Mouse (Mus musculus) hindbrain, embryonic 11.5 days (tissue): ENCODE measurements at regions not wholly inside any gene's neighbourhood (a gene's known extent, or its start where the extent isn't known, plus 50 kb on each side); places are given as distances from the start of the nearest gene placed in this dataset.

Experiments
- ATAC-seq: fragments of 200-750 bp; cut with Nextera tagmentation; 2 replicates; pipeline ENCODE4 v1.8.0; 2017; ENCODE audit warnings: mild to moderate bottlenecking, moderate TSS enrichment, moderate library complexity; ENCODE audit not compliant: low FRiP score
- DNase-seq: peaks from one replicate; pipeline ENCODE4 v3.0.0-alpha.2; 2015; ENCODE audit warnings: low spot score
- H3K27ac ChIP-seq: fragments of 300-500 bp; sonication (generic); 2 replicates; pipeline ENCODE4 v1.5.1; 2014; ENCODE audit warnings: mild to moderate bottlenecking, low read depth, low read length
- H3K27me3 ChIP-seq: fragments of 300-500 bp; sonication (generic); 2 replicates; pipeline ENCODE4 v1.6.1; 2014; ENCODE audit warnings: mild to moderate bottlenecking, low read length, moderate library complexity, mixed read lengths; ENCODE audit not compliant: control insufficient read depth, insufficient read depth
- H3K36me3 ChIP-seq: fragments of 300-500 bp; sonication (generic); 2 replicates; pipeline ENCODE4 v1.6.1; 2014; ENCODE audit warnings: mild to moderate bottlenecking, low read length, moderate library complexity, mixed read lengths; ENCODE audit not compliant: control insufficient read depth, insufficient read depth
- H3K4me1 ChIP-seq: fragments of 300-500 bp; sonication (generic); replicated peaks from 2 replicates; pipeline ENCODE4 v1.6.1; 2014; ENCODE audit warnings: low read length, mixed read lengths; ENCODE audit not compliant: control insufficient read depth, insufficient read depth
- H3K4me2 ChIP-seq: fragments of 300-500 bp; sonication (generic); replicated peaks from 2 replicates; pipeline ENCODE4 v1.6.1; 2014; ENCODE audit warnings: mild to moderate bottlenecking, low read depth, low read length
- H3K4me3 ChIP-seq: fragments of 300-500 bp; sonication (generic); 2 replicates; pipeline ENCODE4 v1.5.1; 2014; ENCODE audit warnings: low read depth, low read length
- H3K9ac ChIP-seq: fragments of 300-500 bp; sonication (generic); 2 replicates; pipeline ENCODE4 v1.6.1; 2014; ENCODE audit warnings: low read depth, low read length
- H3K9me3 ChIP-seq: fragments of 300-500 bp; sonication (generic); 2 replicates; pipeline ENCODE4 v1.6.1; 2016; ENCODE audit warnings: low read length; ENCODE audit not compliant: control insufficient read depth
- WGBS: fragments of 180-500 bp; shearing (Covaris S2); extraction: QIAGEN DNeasy Blood & Tissue Kit; methylation state at CpG from one replicate; pipeline ENCODE4 v1.1.7; 2014; 5-methylcytosine and 5-hydroxymethylcytosine counted together

DNA sequence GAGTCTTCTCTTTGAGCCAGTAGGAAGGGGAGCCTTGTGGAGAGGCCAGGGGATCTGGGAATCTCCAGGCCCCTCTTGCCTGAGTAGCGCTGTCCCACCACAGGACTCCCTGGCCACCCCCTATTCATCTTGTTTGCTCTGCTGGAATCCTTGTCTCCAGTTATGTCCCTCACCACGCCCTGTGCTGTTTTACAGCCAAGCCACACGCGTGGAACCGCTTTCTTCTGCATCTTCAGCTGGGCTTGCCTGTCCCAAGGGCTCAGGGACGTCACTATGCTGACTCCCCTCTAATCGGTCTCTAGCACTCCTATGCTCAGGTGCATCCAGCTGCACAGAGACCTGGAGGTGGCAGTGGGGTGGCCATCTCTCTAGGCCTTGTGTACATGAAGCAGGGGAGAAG lies 151.3 kb downstream of the Pja1 start:
- Histone ChIP-seq H3K36me3 (no peaks in the 10 kb centered on the region), H3K4me1 (no peaks in the 10 kb centered on the region), H3K4me3 (no peak overlapping the region), H3K27me3 (no peaks in the 10 kb centered on the region; the same call in 1 of the 2 replicates), H3K27ac (no peak overlapping the region), H3K4me2 (no peak overlapping the region), H3K9me3 (no peaks in the 10 kb centered on the region), H3K9ac (no peak overlapping the region)
- no peak for ATAC-seq
- no peak for DNase-seq
- WGBS: 84% methylated on average over 7 of the region's 7 CpGs

DNA sequence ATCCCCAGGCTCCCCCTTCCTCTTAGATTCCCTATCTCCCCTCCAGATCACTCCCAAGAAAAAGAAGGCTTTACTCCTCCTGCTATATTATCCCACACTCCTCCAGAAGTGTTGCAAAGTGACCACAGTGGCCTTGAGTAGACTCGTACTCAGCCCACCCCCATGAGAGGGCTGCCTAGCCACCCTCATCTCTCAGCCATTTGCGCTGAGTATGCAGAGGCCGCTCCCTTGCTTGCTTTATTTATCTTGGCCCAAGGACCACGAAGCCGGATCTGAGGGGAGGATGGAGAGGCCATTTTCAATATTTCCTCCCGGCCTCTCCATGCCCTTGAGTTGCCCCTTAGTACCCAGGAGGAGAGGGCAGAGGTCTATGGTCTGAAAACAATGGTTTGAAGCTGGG lies 151.9 kb downstream of the Pja1 start:
- no peak overlapping the region for H3K27ac ChIP-seq
- DNase-seq: no peak
- no peak overlapping the region for H3K4me3 ChIP-seq
- no peaks in the 10 kb centered on the region; the same call in 1 of the 2 replicates for H3K27me3 ChIP-seq
- H3K9me3 ChIP-seq: no peaks in the 10 kb centered on the region
- ATAC-seq: no peak
- no peak overlapping the region for H3K4me2 ChIP-seq
- H3K36me3 ChIP-seq: no peaks in the 10 kb centered on the region
- no peaks in the 10 kb centered on the region for H3K4me1 ChIP-seq
- H3K9ac ChIP-seq: no peak overlapping the region
- WGBS: 72% methylated on average over 6 of the region's 6 CpGs

DNA sequence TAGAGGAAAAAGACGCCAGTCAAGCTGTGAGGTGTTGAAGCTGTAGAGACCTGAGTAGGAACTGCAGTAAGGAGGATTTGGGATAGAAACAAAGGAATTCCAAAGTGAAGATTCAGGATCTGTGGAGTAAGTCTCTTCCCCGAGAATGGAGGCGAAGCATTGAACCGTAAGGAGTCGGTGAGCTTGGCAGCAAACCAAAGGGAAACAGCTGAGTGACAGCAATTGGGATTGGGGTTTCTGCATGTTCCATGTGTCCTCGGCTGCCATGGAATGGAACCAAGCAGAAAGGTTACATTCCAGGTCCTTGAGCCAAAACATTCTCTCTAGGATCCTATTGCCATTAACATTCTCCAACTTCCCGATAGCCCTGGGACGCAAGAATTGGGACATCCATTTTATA lies 152.9 kb downstream of the Pja1 start:
- Histone ChIP-seq H3K9ac (no peak overlapping the region), H3K4me1 (no peaks in the 10 kb centered on the region), H3K9me3 (no peaks in the 10 kb centered on the region), H3K27me3 (no peaks in the 10 kb centered on the region; the same call in 1 of the 2 replicates), H3K4me2 (no peak overlapping the region), H3K27ac (no peak overlapping the region), H3K4me3 (no peak overlapping the region), H3K36me3 (no peaks in the 10 kb centered on the region)
- ATAC-seq: no peak
- WGBS: 92% methylated on average over 8 of the region's 8 CpGs
- no peak for DNase-seq

DNA sequence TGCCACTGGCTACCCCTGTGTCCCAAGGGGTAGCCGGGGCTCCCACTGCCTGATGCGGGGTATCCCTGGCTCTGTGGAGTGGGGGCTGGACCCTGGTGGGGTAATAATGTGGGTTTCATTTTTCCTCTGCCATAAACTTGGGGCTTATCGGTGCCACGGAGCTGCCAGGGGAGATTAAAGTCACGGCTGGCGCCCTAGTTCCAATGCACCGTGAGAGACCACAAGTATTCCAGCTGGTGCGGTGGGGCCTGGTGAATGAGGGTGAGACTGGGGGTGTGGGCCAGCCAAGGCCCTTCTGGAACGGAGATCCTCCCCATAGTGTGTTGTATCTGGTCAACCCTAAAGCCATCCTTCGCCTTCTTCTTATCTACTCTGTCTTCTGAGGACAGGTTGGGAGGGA lies 153.3 kb downstream of the Pja1 start:
- no peak overlapping the region for H3K9ac ChIP-seq
- 83% methylated on average over 10 of the region's 10 CpGs for WGBS
- H3K36me3 ChIP-seq: no peaks in the 10 kb centered on the region
- no peaks in the 10 kb centered on the region for H3K4me1 ChIP-seq
- H3K4me3 ChIP-seq: no peak overlapping the region
- H3K27me3 ChIP-seq: no peaks in the 10 kb centered on the region; the same call in 1 of the 2 replicates
- no peaks in the 10 kb centered on the region for H3K9me3 ChIP-seq
- no peak overlapping the region for H3K4me2 ChIP-seq
- no peak overlapping the region for H3K27ac ChIP-seq
- ATAC-seq (no peak), DNase-seq (no peak)

DNA sequence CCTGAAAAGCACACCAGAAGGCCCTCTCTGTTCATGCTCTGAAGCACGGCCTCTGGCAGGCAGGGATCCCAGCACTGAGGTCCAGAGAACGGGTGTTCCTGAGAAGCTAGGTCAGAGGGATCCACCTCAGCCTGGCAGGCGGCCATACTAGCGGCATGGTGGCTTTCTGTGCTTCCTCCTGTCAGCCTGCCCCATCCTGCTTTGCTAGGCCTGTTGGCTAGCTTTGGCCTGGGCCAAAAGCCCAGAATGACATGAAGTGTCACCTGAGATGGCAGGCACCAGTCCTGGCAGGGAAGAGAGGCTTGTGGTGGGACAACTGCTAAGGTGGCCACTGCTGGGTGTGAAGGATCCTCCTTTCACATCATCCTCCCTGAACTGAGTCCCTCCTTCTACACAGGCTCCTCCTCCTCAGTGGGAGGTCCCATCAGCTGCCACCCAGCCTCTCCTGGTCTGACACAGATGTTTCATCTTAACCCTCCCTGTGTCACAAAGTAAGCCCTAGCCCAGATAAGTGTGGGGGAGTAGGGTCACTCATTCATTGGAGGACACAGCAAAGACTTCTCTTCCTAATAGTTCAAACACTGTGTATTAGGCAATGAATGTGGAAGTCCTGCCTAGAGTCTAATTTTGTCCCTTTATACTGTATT lies 154.5 kb downstream of the Pja1 start:
- Histone ChIP-seq H3K9ac (no peak overlapping the region), H3K4me2 (no peak overlapping the region), H3K27me3 (no peaks in the 10 kb centered on the region; the same call in 1 of the 2 replicates), H3K27ac (no peak overlapping the region), H3K9me3 (no peaks in the 10 kb centered on the region), H3K36me3 (no peaks in the 10 kb centered on the region), H3K4me1 (no peaks in the 10 kb centered on the region), H3K4me3 (no peak overlapping the region)
- 80% methylated on average over 4 of the region's 4 CpGs for WGBS
- ATAC-seq (no peak), DNase-seq (no peak)

DNA sequence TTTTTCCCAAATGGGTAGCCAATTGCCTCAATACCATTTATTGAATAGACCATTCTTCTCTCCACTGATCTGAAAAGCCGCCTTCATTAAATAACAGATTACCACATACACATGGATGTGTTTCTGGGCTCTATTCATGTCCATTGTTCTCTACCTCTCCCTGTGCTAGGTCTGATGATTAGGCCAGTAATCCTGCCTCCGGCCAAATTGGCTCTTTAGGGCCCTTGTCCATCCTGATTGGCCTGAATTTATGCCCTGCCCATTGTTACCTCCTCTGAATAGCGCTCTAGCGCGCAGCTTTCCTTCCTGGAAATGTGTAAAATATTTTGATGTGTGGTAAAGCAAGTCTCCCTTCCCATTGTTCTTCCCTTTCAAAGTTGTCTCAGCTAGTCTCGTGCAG lies 163.2 kb downstream of the Efnb1 start:
- DNase-seq (no peak), ATAC-seq (no peak)
- Histone ChIP-seq H3K4me1 (no peaks in the 10 kb centered on the region), H3K27ac (no peak overlapping the region), H3K9me3 (no peaks in the 10 kb centered on the region), H3K36me3 (no peaks in the 10 kb centered on the region), H3K9ac (no peak overlapping the region), H3K4me2 (no peak overlapping the region), H3K4me3 (no peak overlapping the region), H3K27me3 (peaks cover 25% of the 10 kb centered on the region)
- WGBS: 58% methylated on average over 6 of the region's 6 CpGs

DNA sequence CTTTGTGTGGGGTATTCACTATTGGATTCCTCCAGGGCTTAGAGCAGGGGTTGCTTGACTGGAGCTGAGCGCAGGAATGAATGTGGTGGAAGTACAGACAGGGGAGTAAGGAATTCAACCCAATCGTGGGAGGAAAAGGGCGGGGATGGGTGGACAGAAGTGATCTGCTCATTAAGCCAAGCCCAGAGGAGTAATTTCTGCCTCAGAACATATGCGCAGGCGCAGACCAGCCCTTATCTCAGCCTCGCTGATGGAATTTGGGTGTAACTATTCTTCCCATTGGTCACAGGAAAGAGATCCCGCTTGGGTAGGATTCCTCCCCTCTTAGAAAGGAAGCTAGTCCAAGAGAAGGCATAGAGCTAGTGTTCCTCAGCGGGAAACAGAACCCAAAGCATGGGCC lies 158.8 kb downstream of the Efnb1 start:
- Histone ChIP-seq H3K27ac (no peak overlapping the region), H3K9ac (no peak overlapping the region), H3K36me3 (no peaks in the 10 kb centered on the region), H3K27me3 (peaks cover 25% of the 10 kb centered on the region), H3K4me2 (no peak overlapping the region), H3K9me3 (no peaks in the 10 kb centered on the region), H3K4me1 (peaks cover 3% of the 10 kb centered on the region; the same call in 1 of the 2 replicates), H3K4me3 (no peak overlapping the region)
- ATAC-seq: no peak
- 73% methylated on average over 8 of the region's 8 CpGs for WGBS
- DNase-seq: no peak

DNA sequence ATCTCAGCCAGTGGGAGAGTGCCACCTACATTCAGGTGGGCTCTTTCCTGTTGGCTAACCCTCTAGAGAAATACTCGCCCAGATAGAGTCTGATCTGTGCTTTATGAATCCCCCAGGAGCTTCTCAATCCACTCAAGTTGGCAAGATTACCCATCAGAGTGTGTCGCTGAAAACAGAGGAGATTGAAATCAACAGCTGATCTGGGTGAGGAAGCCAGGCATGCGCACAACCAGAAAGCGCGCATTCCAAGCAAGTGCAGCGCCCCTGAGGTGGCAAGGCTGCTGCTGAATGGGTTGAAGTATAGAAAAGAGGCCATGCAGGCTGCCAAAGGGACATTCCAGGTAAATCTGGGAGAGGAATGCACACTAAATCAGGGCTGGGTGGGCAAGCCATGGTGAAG lies 158.0 kb downstream of the Efnb1 start:
- DNase-seq (no peak), ATAC-seq (no peak)
- H3K27me3 ChIP-seq: peaks cover 23% of the 10 kb centered on the region
- no peak overlapping the region for H3K9ac ChIP-seq
- no peak overlapping the region for H3K27ac ChIP-seq
- peaks cover 3% of the 10 kb centered on the region; the same call in 1 of the 2 replicates for H3K4me1 ChIP-seq
- H3K9me3 ChIP-seq: no peaks in the 10 kb centered on the region
- no peak overlapping the region for H3K4me2 ChIP-seq
- H3K4me3 ChIP-seq: no peak overlapping the region
- WGBS: 79% methylated on average over 6 of the region's 6 CpGs
- H3K36me3 ChIP-seq: no peaks in the 10 kb centered on the region

DNA sequence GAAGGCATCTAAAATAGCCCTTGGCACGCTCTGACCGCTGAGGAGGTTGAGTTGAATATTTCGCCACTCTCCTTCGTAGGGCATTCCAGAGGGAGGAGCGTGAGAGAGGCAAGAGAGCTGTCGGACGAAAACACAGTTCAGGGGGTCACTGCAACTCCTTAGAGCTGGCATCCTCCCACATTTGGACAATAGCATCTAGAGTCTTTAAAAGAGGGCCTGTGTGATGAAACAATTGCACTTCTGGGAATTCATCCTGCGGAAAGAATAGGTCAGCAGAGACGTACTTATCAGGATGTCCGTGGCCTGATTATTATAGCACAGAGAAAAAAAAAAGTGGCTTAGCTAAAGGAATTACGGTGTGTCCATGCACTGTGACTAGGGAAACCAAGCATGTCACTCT lies 156.8 kb downstream of the Efnb1 start:
- WGBS: 52% methylated on average over 11 of the region's 11 CpGs

More for the DNA sequence above, 156.8 kb downstream of the Efnb1 start:
- H3K9ac ChIP-seq: no peak overlapping the region
- H3K4me1 ChIP-seq: peaks cover 3% of the 10 kb centered on the region; the same call in 1 of the 2 replicates
- H3K9me3 ChIP-seq: no peaks in the 10 kb centered on the region
- H3K27ac ChIP-seq: no peak overlapping the region
- DNase-seq: no peak
- no peak overlapping the region for H3K4me3 ChIP-seq
- H3K27me3 ChIP-seq: peaks cover 21% of the 10 kb centered on the region
- no peaks in the 10 kb centered on the region for H3K36me3 ChIP-seq
- H3K4me2 ChIP-seq: no peak overlapping the region
- ATAC-seq: no peak
